Mouse (Mus musculus) G1E (cell line): ENCODE results near the gene Anln.

ENCODE experiments used
- CTCF ChIP-seq: IDR thresholded peaks from 2 replicates; pipeline ENCODE4 v1.5.1; 2012; ENCODE audit warnings: low read depth, low read length, inconsistent platforms, mixed read lengths
- GATA2 ChIP-seq: IDR thresholded peaks from 2 replicates; pipeline ENCODE4 v1.6.1; 2012; ENCODE audit warnings: low read depth, low read length, inconsistent platforms, borderline replicate concordance
- TAL1 ChIP-seq: conservative IDR thresholded peaks from 2 replicates; pipeline ENCODE4 v1.6.1; 2012; ENCODE audit warnings: low read depth, low read length, inconsistent platforms, mixed read lengths

- TF ChIP-seq CTCF (no peak), GATA2 (no peak), TAL1 (no peak)
Measured at GRCm38 (mm10) chr9:22302199-22302598, 86.8 kb downstream of the Anln start.
